9 mouse cellular contexts compared by ENCODE assay signal in genomic region chr7:28418096-28418670, GRCm38 (mm10). TPM values are rescaled to one million over a fixed set of nuclear protein-coding genes. Genes with fewer than 3 reads are reported as not detected.
A peak's percentile ranks its signal among the peaks of the same experiment; 100 is the strongest.
DNase-seq lines count a peak whose midpoint lies in the region; ATAC-seq lines count a peak whose summit lies in the region.
"Had no signal": no experiment of that assay in that cellular context is flagged by ENCODE, and none has a peak within 500 bp of the region (broad histone marks: within the 10 kb centered on the region; RNA-seq: fewer than 3 reads in every experiment).

No protein-coding gene starts in this region.

- H3K27ac ChIP-seq in heart, embryonic 11.5 days (ENCODE audit: low read depth, low read length) = no peak overlapping the region
- 0 out of 2 replicates have a peak overlapping the region, but pooled peaks have one; percentile 26 for H3K27ac ChIP-seq in lung, embryonic 15.5 days

- no peak overlapping the region for H3K9ac ChIP-seq in heart, embryonic 11.5 days (ENCODE audit: low read depth, low read length)
- no peak overlapping the region for H3K9ac ChIP-seq in lung, embryonic 15.5 days

- no peaks in the 10 kb centered on the region for H3K4me1 ChIP-seq in heart, embryonic 11.5 days (ENCODE audit: control insufficient read depth, insufficient read depth, low read length)
- H3K4me1 ChIP-seq in lung, embryonic 15.5 days = 0 out of 2 replicates have a peak, but pooled peaks cover 10% of the 10 kb centered on the region

- no peak for DNase-seq in frontal cortex, postnatal 14 days (ENCODE audit: low spot score in 2 of 2)
- peak; percentile 97 for DNase-seq in Muller cell, postnatal 12 days (ENCODE audit: inconsistent ontology term)
- DNase-seq in left cerebral cortex, postnatal 4 days = no peak
- no peak for DNase-seq in left cerebral cortex, adult 18-20 months (ENCODE audit: low spot score in 2 of 2)

- H3K4me2 ChIP-seq in heart, embryonic 11.5 days = no peak overlapping the region
- H3K4me2 ChIP-seq in lung, embryonic 15.5 days = no peak overlapping the region

- ATAC-seq in frontal cortex, adult (ENCODE audit: low TSS enrichment) = peak; percentile 41; the same call in 1 of the 2 replicates
- peak; percentile 31; the same call in 1 of the 2 replicates for ATAC-seq in heart, embryonic 11.5 days (replicated peaks; ENCODE audit: insufficient number of reproducible peaks, low FRiP score, low TSS enrichment)
- peak; percentile 81; the same call in 1 of the 2 replicates for ATAC-seq in lung, embryonic 15.5 days (ENCODE audit: borderline replicate concordance, extremely low read depth, low FRiP score, low TSS enrichment)
- no peak for ATAC-seq in inflammation-experienced regulatory T-cells, adult 6 months

- 69% methylated on average over 8 of the region's 8 CpGs for WGBS in heart, embryonic 11.5 days (ENCODE audit: insufficient replicate concordance)
- 55% methylated on average over 8 of the region's 8 CpGs for WGBS in lung, embryonic 15.5 days

- no peaks in the 10 kb centered on the region for H3K9me3 ChIP-seq in heart, embryonic 11.5 days (replicated peaks; ENCODE audit: control insufficient read depth, low read length)
- H3K9me3 ChIP-seq in lung, embryonic 15.5 days = no peaks in the 10 kb centered on the region
- H3K9me3 ChIP-seq: megakaryocyte, embryonic 14.5 days had no signal

- intact Hi-C loops in left cerebral cortex, postnatal 4 days (cut with DNase I) = no loop called here

- H3K36me3 ChIP-seq in heart, embryonic 11.5 days (ENCODE audit: control insufficient read depth, insufficient read depth, low read length) = peaks cover 33% of the 10 kb centered on the region
- peaks cover 72% of the 10 kb centered on the region for H3K36me3 ChIP-seq in lung, embryonic 15.5 days

- H3K4me3 ChIP-seq in heart, embryonic 11.5 days (ENCODE audit: low read depth, low read length) = no peak overlapping the region
- H3K4me3 ChIP-seq in lung, embryonic 15.5 days = no peak overlapping the region
- H3K4me3 ChIP-seq: megakaryocyte, embryonic 14.5 days had no signal

- H3K27me3 ChIP-seq in heart, embryonic 11.5 days (ENCODE audit: control insufficient read depth, insufficient read depth, low read length) = no peaks in the 10 kb centered on the region
- no peaks in the 10 kb centered on the region for H3K27me3 ChIP-seq in lung, embryonic 15.5 days
- H3K27me3 ChIP-seq: megakaryocyte, embryonic 14.5 days had no signal

RNA-seq across cellular contexts. Expression of gene Gmfg, which starts 19.1 kb away (rescaled TPM):
- 5.8 and 6.4 TPM in 2 replicates for polyA plus RNA-seq in heart, embryonic 11.5 days (2014; fragmentation: Nextera tagmentation; extraction: Ambion mirVana)
- 36.5 and 38.9 TPM in 2 replicates for polyA plus RNA-seq in lung, embryonic 15.5 days (2015; fragmentation: Nextera tagmentation; extraction: Ambion mirVana)
- 100 to 1,000 TPM; 470 to 850 (median 500) TPM for polyA plus RNA-seq in inflammation-experienced regulatory T-cells, adult 6 months (2017; shearing (Covaris generic))
- total RNA-seq in left cerebral cortex, postnatal 4 days (2021) = 1 to 10 TPM; 2.5 to 3.3 TPM
- total RNA-seq in left cerebral cortex, adult 18-20 months (2021) = 1 to 10 TPM; 1.4 to 1.5 TPM

RNA-seq across cellular contexts. Expression of gene Paf1, which starts 25.4 kb away (rescaled TPM):
- polyA plus RNA-seq in heart, embryonic 11.5 days (2014; fragmentation: Nextera tagmentation; extraction: Ambion mirVana) = 70.2 and 81.4 TPM in 2 replicates
- polyA plus RNA-seq in lung, embryonic 15.5 days (2015; fragmentation: Nextera tagmentation; extraction: Ambion mirVana) = 80.7 and 88.2 TPM in 2 replicates
- polyA plus RNA-seq in inflammation-experienced regulatory T-cells, adult 6 months (2017; shearing (Covaris generic)) = 10 to 100 TPM; 46.2 to 59.4 (median 51.8) TPM
- 10 to 100 TPM; 77.7 to 86.8 TPM for total RNA-seq in left cerebral cortex, postnatal 4 days (2021)
- total RNA-seq in left cerebral cortex, adult 18-20 months (2021) = 10 to 100 TPM; 54.8 to 59.0 TPM

RNA-seq across cellular contexts. Expression of gene Med29, which starts 25.7 kb away (rescaled TPM):
- 46.4 and 54.3 TPM in 2 replicates for polyA plus RNA-seq in heart, embryonic 11.5 days (2014; fragmentation: Nextera tagmentation; extraction: Ambion mirVana)
- 51.2 and 53.8 TPM in 2 replicates for polyA plus RNA-seq in lung, embryonic 15.5 days (2015; fragmentation: Nextera tagmentation; extraction: Ambion mirVana)
- 10 to 100 TPM; 26.2 to 33.0 (median 32.5) TPM for polyA plus RNA-seq in inflammation-experienced regulatory T-cells, adult 6 months (2017; shearing (Covaris generic))
- 10 to 100 TPM; 18.6 to 19.7 TPM for total RNA-seq in left cerebral cortex, postnatal 4 days (2021)
- total RNA-seq in left cerebral cortex, adult 18-20 months (2021) = 10 to 100 TPM; 20.3 to 22.0 TPM

RNA-seq across cellular contexts. Expression of gene Lrfn1, which starts 33.6 kb away (rescaled TPM):
- 1.4 and 1.7 TPM in 2 replicates for polyA plus RNA-seq in heart, embryonic 11.5 days (2014; fragmentation: Nextera tagmentation; extraction: Ambion mirVana)
- 3.1 and 3.8 TPM in 2 replicates for polyA plus RNA-seq in lung, embryonic 15.5 days (2015; fragmentation: Nextera tagmentation; extraction: Ambion mirVana)
- polyA plus RNA-seq in inflammation-experienced regulatory T-cells, adult 6 months (2017; shearing (Covaris generic)) = under 1 TPM in 1 of 3 experiments, not detected in 2; 0.17 TPM
- 100 to 1,000 TPM; 125 TPM for total RNA-seq in left cerebral cortex, postnatal 4 days (2021)
- total RNA-seq in left cerebral cortex, adult 18-20 months (2021) = 10 to 100 TPM; 93.0 to 96.9 TPM

RNA-seq across cellular contexts. Expression of gene Zfp36, which starts 38.1 kb away (rescaled TPM):
- 10.9 and 11.6 TPM in 2 replicates for polyA plus RNA-seq in heart, embryonic 11.5 days (2014; fragmentation: Nextera tagmentation; extraction: Ambion mirVana)
- polyA plus RNA-seq in lung, embryonic 15.5 days (2015; fragmentation: Nextera tagmentation; extraction: Ambion mirVana) = 16.4 and 17.9 TPM in 2 replicates
- 100 to 1,000 TPM; 100 to 211 (median 148) TPM for polyA plus RNA-seq in inflammation-experienced regulatory T-cells, adult 6 months (2017; shearing (Covaris generic))
- 1 to 10 TPM; 1.9 to 2.3 TPM for total RNA-seq in left cerebral cortex, postnatal 4 days (2021)
- total RNA-seq in left cerebral cortex, adult 18-20 months (2021) = 1 to 10 TPM; 1.4 to 2.3 TPM

Comparison
In these comparisons a context has a peak if more than half of its experiments do, and no peak if none do; other contexts are left out.
1. RNA of gene Gmfg, which starts 19.1 kb away (polyA plus RNA-seq): 470 to 850 TPM in inflammation-experienced regulatory T-cells, adult 6 months; 36.5 to 38.9 TPM in lung, embryonic 15.5 days and 5.8 to 6.4 TPM in heart, embryonic 11.5 days; every median in the first group is over 10 times any median in the second.